Mouse (Mus musculus) liver (tissue): ENCODE measurements around the gene Npvf.
A peak's percentile ranks its signal among the peaks of the same experiment; 100 is the strongest.

Experiments used
- DNase-seq: peaks from one replicate; pipeline ENCODE4 v3.0.0-alpha.2; 2020; ENCODE audit warnings: mixed read lengths

Npvf gene

GRCm38 (mm10) chr6:50654356-50654755 lies at the start of gene Npvf:
Gene Npvf (minus strand): TSS chr6:50654439.
- no peak for DNase-seq

- no peak for DNase-seq
Measured at GRCm38 (mm10) chr6:50689121-50689815, 35.0 kb upstream of the Npvf start.

GRCm38 (mm10) chr6:50684646-50685415 lies 30.6 kb upstream of the Npvf start:
- no peak for DNase-seq

DNA sequence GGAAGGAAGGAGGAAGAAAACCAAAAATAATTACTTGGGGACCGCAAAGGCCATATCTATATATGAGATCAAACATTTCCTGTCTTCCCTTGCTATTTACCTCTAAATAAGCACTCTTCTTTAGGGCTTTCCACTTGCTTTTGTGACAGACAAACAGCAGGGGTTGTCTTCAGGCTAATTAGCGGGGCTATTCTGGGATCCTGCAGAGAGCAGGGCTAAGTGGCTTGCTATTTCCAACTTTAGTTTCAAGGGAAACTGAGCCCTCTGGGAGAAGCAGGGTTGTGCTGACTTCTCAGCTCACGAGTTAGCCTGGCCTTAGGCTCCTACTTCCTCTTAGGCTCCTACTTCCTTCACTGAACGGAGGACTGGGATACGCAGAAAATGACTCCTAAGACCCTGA lies 27.3 kb upstream of the Npvf start:
- no peak for DNase-seq

DNA sequence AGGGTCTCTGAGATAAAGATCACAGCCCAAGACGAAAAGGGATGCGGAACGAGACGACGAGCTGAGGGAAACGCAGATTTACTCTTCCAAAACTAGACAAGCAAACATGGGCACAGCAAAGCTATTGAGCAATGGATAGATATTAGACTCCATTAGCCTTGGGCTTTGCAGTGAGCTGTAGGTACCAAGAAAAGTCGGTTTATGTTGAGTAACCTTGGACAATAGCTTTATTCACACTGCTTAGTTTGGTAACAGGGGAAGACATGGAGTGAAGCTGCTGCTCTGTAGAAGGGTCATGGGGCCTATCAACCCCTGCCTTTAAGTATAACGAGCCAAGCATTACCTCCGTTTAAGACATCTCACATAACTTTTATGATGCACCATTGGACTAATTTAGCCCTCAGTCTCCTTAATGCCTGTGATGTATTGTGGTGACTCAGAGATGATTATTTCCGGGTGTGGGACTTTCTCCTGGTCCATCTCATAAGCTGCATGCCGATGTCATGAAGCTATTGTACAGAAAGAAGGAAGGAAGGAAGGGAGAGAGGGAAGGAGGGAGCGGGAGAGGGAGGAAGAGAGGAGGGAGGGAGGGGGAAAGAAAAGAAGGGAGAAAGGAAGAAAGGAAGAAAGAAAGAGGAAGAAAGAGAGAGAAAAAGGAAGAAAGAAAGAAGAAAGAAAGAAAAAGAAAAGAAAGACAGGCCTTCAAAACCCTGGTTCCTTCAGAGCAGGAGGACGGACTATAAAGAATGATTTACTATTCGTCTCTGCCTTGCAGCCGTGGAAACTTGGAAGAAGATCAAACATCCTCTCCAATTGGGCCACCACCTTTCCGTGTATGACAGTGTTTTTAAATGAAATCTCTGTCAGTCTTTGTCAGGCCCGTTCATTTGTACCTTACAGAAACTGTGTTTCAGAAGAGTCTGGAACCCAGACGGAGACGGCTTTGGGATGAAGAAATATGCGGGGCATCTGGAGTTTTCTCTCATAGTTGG lies 26.3 kb upstream of the Npvf start:
- no peak for DNase-seq

- no peak for DNase-seq
Measured at GRCm38 (mm10) chr6:50679486-50679828, 25.2 kb upstream of the Npvf start.

DNA sequence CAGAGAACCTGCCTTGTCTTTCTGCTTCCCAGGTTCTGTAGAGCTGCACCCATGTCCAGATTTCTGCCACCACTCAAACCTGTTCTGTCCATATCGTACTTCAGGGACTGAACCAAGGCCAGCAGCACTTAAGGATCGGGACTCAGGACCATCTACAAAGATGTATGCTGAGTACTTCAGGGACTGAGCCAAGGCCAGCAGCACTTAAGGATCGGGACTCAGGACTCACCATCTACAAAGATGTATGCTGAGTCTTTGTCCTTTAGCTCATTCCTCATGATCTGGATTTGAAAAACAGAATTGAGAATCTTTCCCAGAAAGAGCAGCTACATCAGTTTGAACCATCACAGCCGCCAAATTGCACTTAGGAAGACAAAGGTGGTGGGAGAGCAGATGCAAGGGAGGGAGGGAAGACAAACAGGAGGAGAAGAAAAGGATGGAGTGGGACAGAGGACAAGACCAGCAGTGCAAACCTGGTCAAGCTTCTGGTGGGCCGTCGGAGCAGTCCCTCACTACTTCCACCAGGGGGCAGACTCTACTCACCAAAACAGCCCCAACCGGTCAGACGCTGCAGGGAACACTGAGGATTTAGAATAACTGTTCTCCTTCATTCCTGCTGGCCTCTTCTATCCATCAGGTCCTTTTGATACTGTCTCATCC lies 24.7 kb upstream of the Npvf start:
- peak; percentile 64 for DNase-seq

DNA sequence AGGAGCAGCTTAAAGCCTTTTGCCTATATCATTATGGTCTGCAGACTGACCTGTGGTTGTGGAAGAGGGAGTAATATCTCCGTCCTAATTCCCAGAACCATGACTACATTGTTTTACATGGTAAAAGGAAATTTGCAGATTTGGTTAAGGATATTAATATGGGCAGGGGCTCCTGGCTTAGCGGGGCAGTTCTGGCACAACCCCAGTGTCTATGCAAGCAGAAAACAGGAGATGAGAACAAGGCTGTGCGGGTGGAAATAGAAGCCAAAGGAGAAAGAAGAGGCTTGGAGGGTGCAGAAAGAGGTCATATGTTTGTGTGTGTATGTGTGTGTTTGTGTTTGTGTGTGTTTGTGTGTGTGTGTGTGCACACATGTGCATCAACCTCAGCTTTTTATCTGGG lies 17.0 kb upstream of the Npvf start:
- no peak for DNase-seq

- DNase-seq: no peak
Measured at GRCm38 (mm10) chr6:50666937-50667336, 12.7 kb upstream of the Npvf start.

GRCm38 (mm10) chr6:50665020-50665419 lies 10.8 kb upstream of the Npvf start:
- no peak for DNase-seq

- DNase-seq: no peak
Measured at GRCm38 (mm10) chr6:50664193-50664592, 10.0 kb upstream of the Npvf start.

DNA sequence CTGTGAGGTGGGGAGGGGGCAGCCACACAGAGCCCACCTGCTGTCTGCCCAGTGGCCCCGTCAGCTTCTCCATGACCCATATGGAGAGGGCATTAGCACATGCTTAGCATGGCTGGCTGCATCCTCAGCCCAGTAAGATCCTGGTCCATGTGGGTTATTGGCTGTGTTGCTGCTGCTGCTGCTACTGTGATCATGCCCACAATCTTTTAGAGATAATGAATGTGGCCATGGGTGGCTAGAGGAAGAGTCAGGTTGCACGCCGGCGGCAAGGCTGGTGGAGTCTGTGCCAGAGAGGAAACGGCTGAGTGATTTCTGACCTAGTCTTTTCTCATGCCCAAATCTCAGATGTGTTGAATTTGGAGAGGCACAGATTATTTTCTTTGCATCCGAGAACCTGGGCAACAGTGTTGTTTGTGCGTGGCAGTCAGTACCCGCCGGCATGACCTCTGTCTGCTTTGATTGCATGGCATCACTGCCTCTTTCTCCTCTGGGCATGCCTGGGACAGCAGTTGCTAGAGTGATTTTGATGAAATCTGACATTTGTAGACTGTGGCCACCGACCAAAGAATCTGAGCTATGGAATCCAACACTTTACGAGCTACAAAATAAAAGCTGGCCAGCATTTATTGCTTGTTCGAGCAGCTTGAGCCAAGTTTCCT lies 8.8 kb upstream of the Npvf start:
- DNase-seq: no peak

DNA sequence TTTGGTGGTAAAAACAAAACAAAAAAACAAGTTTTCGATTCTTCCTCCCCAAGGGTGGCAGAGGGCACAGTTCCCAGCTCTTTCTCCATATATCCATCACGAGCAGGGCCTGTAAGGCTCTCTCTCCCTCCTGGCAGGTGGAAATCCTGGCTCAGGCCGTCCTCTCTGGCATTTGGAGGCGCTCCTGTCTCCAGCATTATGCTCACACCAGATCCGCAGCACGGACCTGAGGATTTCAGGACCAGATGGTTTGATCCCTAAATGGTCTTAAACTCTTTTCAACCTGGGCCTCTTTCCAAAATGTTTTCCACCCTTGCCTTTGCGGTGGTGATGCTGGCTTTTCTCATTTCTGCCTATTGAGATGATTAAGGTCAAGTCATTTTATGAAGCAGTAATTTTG lies 7.5 kb upstream of the Npvf start:
- no peak for DNase-seq

- DNase-seq: no peak
Measured at GRCm38 (mm10) chr6:50658466-50658865, 4.2 kb upstream of the Npvf start.

GRCm38 (mm10) chr6:50658018-50658417 lies 3.8 kb upstream of the Npvf start:
- DNase-seq: no peak

- no peak for DNase-seq
Measured at GRCm38 (mm10) chr6:50656426-50656825, 2.2 kb upstream of the Npvf start.

- DNase-seq: no peak
Measured at GRCm38 (mm10) chr6:50655925-50656324, 1.7 kb upstream of the Npvf start.

DNA sequence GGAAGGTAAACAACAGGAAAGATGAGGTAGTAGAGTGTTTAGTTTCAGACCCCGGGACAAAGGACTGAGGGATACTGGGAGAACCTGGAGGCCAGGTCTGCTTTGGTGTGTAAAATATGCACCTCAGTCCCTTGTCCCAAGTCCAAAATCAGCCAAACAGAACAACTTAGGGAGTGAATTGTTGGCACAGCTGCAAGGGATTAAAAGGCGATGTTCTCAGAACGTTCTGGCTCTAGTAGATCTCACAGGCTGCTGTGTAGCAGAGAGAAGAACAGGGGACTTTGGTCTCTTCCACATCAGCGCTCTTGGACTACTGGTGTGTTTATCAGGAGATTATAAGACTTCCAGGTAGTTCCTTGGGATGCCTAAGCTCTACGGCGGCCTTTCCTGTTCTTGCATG lies 6.6 kb downstream of the Npvf start:
- no peak for DNase-seq

- DNase-seq: no peak
Measured at GRCm38 (mm10) chr6:50646659-50647058, 7.6 kb downstream of the Npvf start.

GRCm38 (mm10) chr6:50644701-50645100 lies 9.5 kb downstream of the Npvf start:
- DNase-seq: no peak

DNA sequence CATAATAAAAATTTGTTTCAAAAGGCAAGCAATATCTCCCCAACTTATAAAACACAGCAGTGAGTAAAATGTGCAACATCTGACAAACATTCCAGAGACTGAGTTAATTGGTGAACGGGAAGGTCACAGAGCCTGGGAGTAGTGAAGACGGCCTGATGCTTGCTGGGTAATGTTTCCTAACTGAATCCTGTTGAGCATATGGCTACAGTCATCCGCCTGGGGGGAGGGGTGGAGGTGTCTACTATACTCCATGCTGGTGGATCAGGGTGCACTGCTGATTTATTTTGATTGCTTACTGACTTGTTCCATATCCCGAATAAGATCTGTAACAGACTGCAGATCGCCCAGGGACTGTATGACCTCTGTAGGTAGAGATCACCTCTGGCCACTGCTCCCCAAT lies 12.3 kb downstream of the Npvf start:
- DNase-seq: no peak

GRCm38 (mm10) chr6:50640377-50640776 lies 13.9 kb downstream of the Npvf start:
- no peak for DNase-seq
